Mouse (Mus musculus) lung, adult 2 months (tissue): ENCODE results near the gene Atg7. TPM values are rescaled to one million over a fixed set of nuclear protein-coding genes. Genes with fewer than 3 reads are reported as not detected.

Experiments used
- DNase-seq: peaks from one replicate; pipeline ENCODE4 v3.0.0; 2022
- H3K4me1 ChIP-seq: fragments of 200-500 bp; 2 replicates; pipeline ENCODE4 v1.6.1; 2011; ENCODE audit warnings: low read length; ENCODE audit not compliant: control insufficient read depth, insufficient read depth
- H3K4me3 ChIP-seq: fragments of 200-500 bp; replicated peaks from 2 replicates; pipeline ENCODE3; 2011; ENCODE audit warnings: low read depth, mild to moderate bottlenecking, control low read depth, low read length; ENCODE audit errors: extremely low read depth
- CTCF ChIP-seq: fragments of 200-500 bp; IDR thresholded peaks from 2 replicates; pipeline ENCODE4 v1.5.1; 2011; ENCODE audit warnings: mild to moderate bottlenecking, low read length, control low read depth; ENCODE audit not compliant: insufficient read depth
- POLR2A ChIP-seq: fragments of 200-500 bp; IDR thresholded peaks from 2 replicates; pipeline ENCODE4 v1.6.1; 2011; ENCODE audit warnings: low read depth, mild to moderate bottlenecking, control low read depth, low read length, borderline replicate concordance; ENCODE audit errors: extremely low read depth
- WGBS: fragments of 180-500 bp; shearing (Covaris S2); methylation state at CpG from one replicate; pipeline ENCODE4 v1.1.7; 2018; 5-methylcytosine and 5-hydroxymethylcytosine counted together
- polyA plus RNA-seq: library from polyadenylated mRNA; depleted of rRNA; stranded (reverse); fragments of >200 nt; gene quantifications from 2 replicates; pipeline ENCODE4 v1.2.3, GENCODE M21; 2012

Atg7 gene
- polyA plus RNA-seq, 1 experiment: 28.9 TPM

DNA sequence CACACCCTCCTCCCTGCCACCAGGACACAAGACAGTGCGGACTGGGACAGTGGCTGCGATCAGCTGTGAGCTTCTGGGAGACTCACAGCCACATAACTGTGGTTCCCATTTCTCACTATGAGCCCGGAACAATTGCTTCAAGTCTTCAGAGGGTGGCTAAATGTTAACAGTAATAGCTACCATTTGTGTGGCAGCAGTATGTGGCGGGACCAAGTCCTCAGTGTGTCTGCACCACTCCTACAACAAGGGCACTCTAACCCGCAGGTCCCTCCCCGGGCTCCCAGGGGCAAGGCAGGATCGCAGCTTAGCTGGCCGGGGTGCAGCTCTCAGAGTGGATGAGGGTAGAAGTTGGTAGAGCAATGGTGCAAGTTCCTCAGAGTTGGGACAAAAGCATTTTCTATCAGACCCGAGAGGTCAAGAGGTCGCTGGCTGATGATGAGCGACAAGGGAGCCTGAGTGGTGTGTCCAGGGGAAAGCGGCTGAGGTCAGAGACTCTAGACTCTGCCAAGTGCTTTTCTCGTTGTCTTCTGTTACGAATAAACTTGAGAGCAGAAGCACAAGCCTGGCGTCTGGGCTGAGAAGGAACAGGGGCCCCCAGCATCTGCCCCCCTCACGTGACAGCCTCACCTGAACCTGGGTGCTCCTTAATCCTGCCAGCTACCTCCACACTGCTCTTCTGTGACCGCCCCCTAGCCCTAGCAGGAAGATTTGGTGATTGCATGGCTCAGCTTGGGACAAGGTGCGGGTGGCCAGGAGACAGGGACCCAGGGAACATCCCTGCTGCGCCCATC, 231.4 kb downstream of the Atg7 start:
- peak overlapping the region; percentile 59 for H3K4me3 ChIP-seq
- 3% methylated on average over 19 of the region's 19 CpGs for WGBS
- DNase-seq: peak; percentile 61
- peaks cover 51% of the 10 kb centered on the region for H3K4me1 ChIP-seq
- TF ChIP-seq CTCF (no peak), POLR2A (no peak)

DNA sequence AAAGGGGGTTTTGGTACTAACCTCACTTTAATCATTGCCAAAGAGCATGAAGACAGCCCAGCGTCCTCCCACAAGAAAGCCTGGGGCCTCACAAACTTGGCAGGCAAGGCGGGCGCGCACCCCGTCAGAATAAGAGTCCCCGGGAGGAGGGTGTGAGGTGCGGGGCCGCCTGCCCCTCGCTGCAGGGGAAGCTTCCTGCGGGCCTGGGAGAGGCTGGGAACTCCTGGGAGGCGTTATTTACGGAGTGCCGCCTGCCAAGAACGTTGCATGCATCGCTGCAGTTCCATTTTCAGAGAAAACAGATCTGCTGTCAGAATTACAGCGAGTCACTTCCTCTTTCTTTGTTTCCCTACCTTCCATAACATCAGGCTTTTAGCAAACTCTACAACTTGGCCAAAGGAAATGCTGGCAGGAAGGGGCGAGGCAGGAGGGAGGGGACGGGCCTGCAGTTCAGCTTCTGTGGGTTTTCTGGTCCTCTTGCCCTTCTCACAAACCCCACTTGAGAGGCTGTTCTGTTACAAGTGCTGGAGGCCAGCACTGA, 232.2 kb downstream of the Atg7 start:
- TF ChIP-seq POLR2A: peak; percentile 21; the same call in 1 of the 2 replicates
- no peak for TF ChIP-seq CTCF
- WGBS: under 1% methylated on average over 18 of the region's 18 CpGs
- Histone ChIP-seq H3K4me1 (peaks cover 48% of the 10 kb centered on the region), H3K4me3 (peak overlapping the region; percentile 59)
- peak; percentile 94 for DNase-seq

DNA sequence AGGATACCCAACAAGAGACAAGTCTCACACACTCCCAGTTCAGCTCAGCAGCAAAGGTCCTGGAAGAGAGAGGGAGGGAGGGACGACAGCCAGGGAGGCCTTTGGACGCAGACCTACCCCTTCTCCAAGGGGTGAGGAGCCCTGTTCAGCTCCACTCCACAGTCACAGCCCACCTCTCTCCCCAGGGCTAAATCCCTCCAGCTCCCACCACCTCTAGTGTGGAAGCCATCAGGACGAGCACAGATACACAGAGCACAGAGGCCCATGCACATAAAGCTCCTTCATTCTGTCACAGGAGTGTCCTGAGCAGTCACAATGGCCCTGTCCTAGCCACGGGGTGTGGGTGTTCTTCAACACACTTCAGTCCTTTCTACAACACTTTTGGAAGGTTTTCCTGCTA, 233.1 kb downstream of the Atg7 start:
- TF ChIP-seq CTCF: no peak
- no peak for DNase-seq
- 22% methylated on average over 4 of the region's 4 CpGs for WGBS
- H3K4me3 ChIP-seq: no peak overlapping the region
- H3K4me1 ChIP-seq: peaks cover 52% of the 10 kb centered on the region

DNA sequence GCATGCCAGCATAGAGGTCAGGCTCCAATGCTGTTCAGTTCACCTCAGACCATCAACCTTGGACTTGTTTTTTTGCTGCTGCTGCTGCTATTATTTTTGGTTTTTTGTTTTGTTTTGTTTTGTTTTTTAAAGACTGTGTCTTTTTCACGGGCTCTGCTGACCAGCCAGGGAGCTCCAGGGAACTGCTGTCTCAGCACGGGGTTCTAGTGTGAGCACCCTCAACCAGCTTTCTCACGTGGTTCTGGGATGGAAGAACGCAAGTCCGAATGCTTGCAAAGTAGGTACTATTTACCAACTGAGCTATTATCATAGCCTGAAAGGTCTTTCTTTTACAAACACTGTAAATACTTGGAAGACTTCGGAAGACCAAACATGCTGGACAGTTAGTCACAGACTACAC, 233.6 kb downstream of the Atg7 start:
- Histone ChIP-seq H3K4me1 (peaks cover 52% of the 10 kb centered on the region), H3K4me3 (no peak overlapping the region)
- no peak for DNase-seq
- 33% methylated on average over 6 of the region's 6 CpGs for WGBS
- TF ChIP-seq POLR2A: no peak
- TF ChIP-seq CTCF: no peak

DNA sequence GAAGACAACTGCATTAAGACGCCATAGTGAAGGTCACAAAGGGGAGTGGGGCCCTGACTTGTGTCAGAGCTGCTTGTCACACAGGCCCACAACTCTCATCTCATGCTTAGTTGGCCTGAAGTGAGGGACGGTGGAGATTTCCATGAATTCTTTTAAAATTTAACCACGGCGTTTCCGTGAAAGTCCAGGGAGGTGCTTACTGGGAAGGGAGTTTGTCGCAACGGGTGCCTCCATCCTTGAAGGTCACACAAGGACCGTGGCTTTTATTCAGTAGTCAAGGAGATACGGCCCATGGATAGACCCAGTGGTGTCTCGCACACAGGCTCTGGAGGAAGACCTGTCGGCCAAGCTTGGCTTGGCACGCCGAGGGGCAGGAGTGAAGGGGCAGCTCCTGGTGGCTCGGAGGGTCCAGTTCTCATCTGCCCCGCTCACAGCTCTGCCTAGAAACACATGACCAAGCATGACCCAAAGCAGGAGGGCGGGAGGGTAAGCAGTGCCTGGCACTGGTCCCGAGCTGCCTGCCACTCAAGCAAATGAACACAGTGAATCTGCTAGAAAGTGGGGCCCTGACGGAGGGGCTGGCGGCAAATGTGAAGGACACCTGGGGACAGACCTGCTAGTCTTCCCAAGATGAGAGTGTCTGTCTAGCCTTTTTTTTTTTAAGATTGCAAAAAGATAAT, 236.1 kb downstream of the Atg7 start:
- TF ChIP-seq POLR2A (no peak), CTCF (no peak)
- Histone ChIP-seq H3K4me3 (no peak overlapping the region), H3K4me1 (peaks cover 49% of the 10 kb centered on the region)
- DNase-seq: no peak
- 57% methylated on average over 19 of the region's 19 CpGs for WGBS

DNA sequence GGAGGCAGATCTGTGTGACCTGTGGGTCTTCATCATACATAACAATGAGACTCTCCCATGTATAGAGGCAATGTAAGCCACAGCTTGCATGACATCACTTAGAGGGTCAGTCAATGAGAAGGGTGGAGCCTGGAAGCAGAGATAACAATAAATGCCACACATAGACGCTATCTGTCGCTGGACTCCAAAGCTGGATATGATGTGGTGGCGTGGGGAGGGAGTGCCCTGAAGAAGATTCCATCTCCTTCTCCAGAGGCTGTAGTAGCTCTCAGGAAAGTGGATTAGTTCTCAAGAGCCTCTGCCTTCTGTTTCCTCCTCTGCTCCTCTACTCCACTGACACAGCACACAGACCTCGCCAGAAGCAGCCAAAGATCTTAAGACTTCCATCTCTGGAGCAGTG, 237.9 kb downstream of the Atg7 start:
- TF ChIP-seq POLR2A: no peak
- no peak for TF ChIP-seq CTCF
- no peak for DNase-seq
- peaks cover 41% of the 10 kb centered on the region for H3K4me1 ChIP-seq
- 24% methylated on average over 4 of the region's 4 CpGs for WGBS
- H3K4me3 ChIP-seq: no peak overlapping the region

DNA sequence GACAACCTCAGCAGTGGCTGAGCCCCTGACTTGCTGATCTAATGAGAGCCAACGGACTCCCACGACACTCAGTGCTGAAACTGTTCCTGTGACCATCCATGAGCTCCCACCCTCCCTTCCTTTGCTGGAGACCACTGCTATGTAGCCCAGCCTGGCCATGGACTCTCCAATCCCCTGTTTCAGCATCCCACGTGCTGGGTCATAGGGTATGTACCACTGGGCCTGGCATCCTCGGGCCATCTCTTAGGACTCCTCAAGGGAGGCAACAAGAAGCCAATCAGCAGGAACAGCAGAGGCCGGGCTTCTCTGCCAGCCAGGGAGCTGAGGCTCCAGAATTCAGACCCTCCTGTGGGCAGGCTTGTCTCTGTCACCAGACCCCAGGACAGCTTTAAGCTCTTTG, 239.3 kb downstream of the Atg7 start:
- TF ChIP-seq CTCF (no peak), POLR2A (no peak)
- 49% methylated on average over 5 of the region's 5 CpGs for WGBS
- peaks cover 42% of the 10 kb centered on the region for H3K4me1 ChIP-seq
- DNase-seq: no peak
- H3K4me3 ChIP-seq: no peak overlapping the region

DNA sequence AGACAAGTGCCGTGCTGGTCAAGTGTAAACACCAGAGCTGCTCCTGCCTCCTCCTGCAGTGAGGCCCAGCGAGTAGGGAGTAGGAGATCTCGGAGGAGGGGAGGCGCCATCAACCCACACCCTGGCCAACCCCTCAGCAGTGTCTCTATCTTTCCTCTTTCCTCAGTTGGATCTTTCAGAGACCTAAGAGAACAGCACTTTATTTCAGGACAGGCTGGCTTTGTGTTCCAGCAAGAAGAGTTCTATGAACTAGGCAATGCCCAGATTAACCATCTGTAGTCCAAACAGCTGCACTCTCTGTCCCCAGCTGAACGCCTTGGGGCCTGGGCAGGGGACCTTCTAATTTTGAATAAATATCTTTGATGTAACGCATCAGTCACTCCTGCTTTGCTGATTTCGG, 239.8 kb downstream of the Atg7 start:
- TF ChIP-seq CTCF: no peak
- TF ChIP-seq POLR2A: no peak
- Histone ChIP-seq H3K4me1 (peaks cover 44% of the 10 kb centered on the region), H3K4me3 (no peak overlapping the region)
- no peak for DNase-seq
- WGBS: 46% methylated on average over 7 of the region's 7 CpGs

DNA sequence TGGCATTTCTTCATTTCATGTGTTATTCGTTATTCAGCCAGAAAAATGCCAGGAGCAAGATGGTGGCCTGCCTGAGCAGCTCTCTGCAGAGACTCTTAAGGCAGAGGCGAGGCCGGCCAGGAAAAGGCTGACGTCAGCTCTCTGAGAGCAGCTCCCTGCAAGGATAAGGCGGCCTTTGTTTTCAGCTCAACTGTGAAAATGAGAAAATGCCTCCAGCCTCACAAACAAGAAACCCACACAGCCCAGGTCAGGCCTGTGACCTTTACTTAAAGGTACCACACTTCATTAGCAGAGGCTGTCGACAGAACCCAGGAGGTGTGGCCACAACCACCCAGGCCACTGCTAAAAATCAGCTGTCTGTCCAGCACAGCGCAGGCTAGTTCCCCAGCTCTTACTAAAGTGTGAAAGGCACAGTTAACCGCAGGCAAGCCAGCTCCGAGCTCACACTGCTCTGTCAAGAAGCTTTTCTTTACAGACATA, 240.4 kb downstream of the Atg7 start:
- peaks cover 42% of the 10 kb centered on the region for H3K4me1 ChIP-seq
- TF ChIP-seq CTCF: no peak
- no peak for TF ChIP-seq POLR2A
- WGBS: 9% methylated on average over 9 of the region's 9 CpGs

More for the DNA sequence above, 240.4 kb downstream of the Atg7 start:
- H3K4me3 ChIP-seq: no peak overlapping the region
- DNase-seq: no peak
